Mouse (Mus musculus) kidney, embryonic 15.5 days (tissue): Measurements from ENCODE around the gene Rgsl1. TPM values are rescaled to one million over a fixed set of nuclear protein-coding genes. Genes with fewer than 3 reads are reported as not detected.
"Not testable (repeated sequence)": the region's sequence is repeated elsewhere in the genome, so short reads cannot be mapped to it uniquely, and the experiment has no call there.

Source experiments
- ATAC-seq: fragments of 200-750 bp; cut with Nextera tagmentation; replicated peaks from 2 replicates; pipeline ENCODE4 v1.8.0; 2017; ENCODE audit warnings: moderate TSS enrichment; ENCODE audit not compliant: low FRiP score
- H3K27ac ChIP-seq: fragments of 300-500 bp; sonication (generic); 2 replicates; pipeline ENCODE4 v1.5.1; 2015; ENCODE audit warnings: mild to moderate bottlenecking, inconsistent platforms
- H3K27me3 ChIP-seq: fragments of 300-500 bp; sonication (generic); 2 replicates; pipeline ENCODE4 v1.6.1; 2015; ENCODE audit warnings: inconsistent platforms
- H3K36me3 ChIP-seq: fragments of 300-500 bp; sonication (generic); 2 replicates; pipeline ENCODE4 v1.6.1; 2015; ENCODE audit warnings: inconsistent platforms
- H3K4me1 ChIP-seq: fragments of 300-500 bp; sonication (generic); 2 replicates; pipeline ENCODE4 v1.6.1; 2015; ENCODE audit warnings: inconsistent platforms
- H3K4me2 ChIP-seq: fragments of 300-500 bp; sonication (generic); 2 replicates; pipeline ENCODE4 v1.6.1; 2015; ENCODE audit warnings: moderate library complexity, mild to moderate bottlenecking, inconsistent platforms
- H3K4me3 ChIP-seq: fragments of 300-500 bp; sonication (generic); replicated peaks from 2 replicates; pipeline ENCODE4 v1.5.1; 2015; ENCODE audit warnings: mild to moderate bottlenecking, inconsistent platforms
- H3K9ac ChIP-seq: fragments of 300-500 bp; sonication (generic); 2 replicates; pipeline ENCODE4 v1.6.1; 2015; ENCODE audit warnings: mild to moderate bottlenecking, inconsistent platforms
- H3K9me3 ChIP-seq: fragments of 300-500 bp; sonication (generic); replicated peaks from 2 replicates; pipeline ENCODE4 v1.6.1; 2016; ENCODE audit warnings: inconsistent platforms
- WGBS: fragments of 180-500 bp; shearing (Covaris S2); methylation state at CpG from one replicate; pipeline ENCODE4 v1.1.7; 2015; ENCODE audit warnings: mixed read lengths; 5-methylcytosine and 5-hydroxymethylcytosine counted together
- polyA plus RNA-seq: library from polyadenylated mRNA; unstranded; fragments of >200 nt; fragmentation: Nextera tagmentation; extraction: Ambion mirVana; gene quantifications from 2 replicates; pipeline ENCODE4 v1.2.1, GENCODE M21; 2015

Rgsl1 gene
- polyA plus RNA-seq, 1 experiment from 2014 or later: not detected

DNA sequence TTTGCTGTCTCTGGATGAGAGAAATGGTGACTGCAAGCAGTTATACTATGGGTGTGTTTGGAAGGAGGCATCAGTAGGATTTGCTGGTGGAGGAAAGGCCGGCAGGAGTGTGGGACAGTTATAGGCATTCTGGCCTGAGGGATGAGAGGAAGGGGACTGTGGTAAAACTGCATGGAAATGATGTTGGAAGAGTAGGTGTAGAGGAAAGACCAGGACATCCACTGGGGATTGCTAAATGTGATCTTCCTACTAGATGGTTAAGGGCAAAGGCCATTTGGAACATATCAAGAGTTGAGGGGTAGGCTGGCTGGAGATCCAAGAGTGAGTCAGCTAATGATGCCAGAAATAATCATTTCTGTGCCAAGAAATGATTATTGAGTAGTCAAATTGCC lies 73.2 kb downstream of the Rgsl1 start:
- Histone ChIP-seq H3K4me1 (no peaks in the 10 kb centered on the region), H3K27ac (no peak overlapping the region), H3K4me2 (no peak overlapping the region), H3K27me3 (no peaks in the 10 kb centered on the region), H3K9me3 (no peaks in the 10 kb centered on the region), H3K36me3 (no peaks in the 10 kb centered on the region), H3K4me3 (no peak overlapping the region), H3K9ac (no peak overlapping the region)
- 91% methylated on average over 1 of the region's 1 CpGs for WGBS
- no peak for ATAC-seq

DNA sequence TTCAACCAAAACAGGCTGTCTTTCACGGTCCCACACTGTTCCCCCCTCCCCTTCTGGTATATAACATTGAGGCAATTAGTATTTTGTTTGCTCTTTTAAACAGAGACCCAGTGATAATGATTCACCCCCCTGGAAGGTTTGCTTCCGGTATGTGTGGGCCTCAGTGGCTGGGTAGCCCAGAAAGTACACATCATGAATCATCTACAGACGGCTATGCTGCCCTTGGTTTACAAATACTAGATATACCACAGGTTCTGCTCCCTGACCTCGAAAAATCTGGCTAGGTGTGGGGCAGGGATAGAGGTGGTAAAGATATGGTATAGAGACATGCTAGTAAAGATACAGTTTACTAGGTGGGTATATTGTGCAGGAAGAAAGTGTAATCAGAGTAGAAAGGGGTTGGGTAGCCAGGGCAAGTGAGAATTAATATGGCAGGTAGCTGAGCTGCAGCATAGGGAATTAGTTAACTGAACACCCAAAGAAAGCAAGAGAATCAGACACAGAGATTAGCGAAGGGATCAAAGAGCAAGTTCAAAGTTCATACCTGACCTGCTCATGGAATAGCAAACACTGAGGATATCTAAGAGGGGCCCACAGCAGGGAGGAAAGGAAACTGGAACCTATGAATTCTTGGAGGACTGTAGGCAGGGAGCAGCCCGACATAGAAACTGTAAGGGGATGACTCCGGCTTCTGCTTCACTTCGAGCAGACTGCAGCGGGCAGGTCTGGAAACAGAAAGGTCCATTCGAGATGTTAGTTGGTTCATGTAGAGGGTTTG lies 73.8 kb downstream of the Rgsl1 start:
- Histone ChIP-seq H3K4me1 (no peaks in the 10 kb centered on the region), H3K4me2 (no peak overlapping the region), H3K27ac (no peak overlapping the region), H3K36me3 (no peaks in the 10 kb centered on the region), H3K9ac (no peak overlapping the region), H3K27me3 (no peaks in the 10 kb centered on the region), H3K9me3 (no peaks in the 10 kb centered on the region), H3K4me3 (no peak overlapping the region)
- ATAC-seq: no peak
- WGBS: 76% methylated on average over 10 of the region's 10 CpGs

DNA sequence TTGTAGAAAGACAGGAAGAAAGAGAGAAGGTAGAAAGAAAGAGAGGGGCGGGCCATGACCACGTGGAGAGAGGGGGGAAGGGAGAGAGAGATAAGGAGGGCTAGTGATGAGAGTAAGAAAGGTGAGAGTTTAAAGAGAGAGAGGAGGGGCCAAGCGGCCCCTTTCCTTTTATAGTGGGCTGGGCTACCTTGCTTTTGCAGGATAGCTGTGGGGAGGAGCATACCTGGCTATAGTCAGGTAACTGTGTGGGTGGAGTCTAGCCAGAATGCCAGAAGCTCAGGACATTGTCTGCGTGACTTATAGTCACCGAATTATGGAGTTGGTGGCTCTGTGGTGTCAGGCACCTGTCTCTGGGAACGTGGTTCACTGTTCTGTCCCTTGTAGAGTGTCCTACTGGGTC lies 74.4 kb downstream of the Rgsl1 start:
- H3K27me3 ChIP-seq, H3K9me3 ChIP-seq, H3K27ac ChIP-seq, H3K4me3 ChIP-seq, ATAC-seq, H3K9ac ChIP-seq, H3K4me1 ChIP-seq, H3K36me3 ChIP-seq, H3K4me2 ChIP-seq: not testable (repeated sequence)
- 75% methylated on average over 6 of the region's 6 CpGs for WGBS

DNA sequence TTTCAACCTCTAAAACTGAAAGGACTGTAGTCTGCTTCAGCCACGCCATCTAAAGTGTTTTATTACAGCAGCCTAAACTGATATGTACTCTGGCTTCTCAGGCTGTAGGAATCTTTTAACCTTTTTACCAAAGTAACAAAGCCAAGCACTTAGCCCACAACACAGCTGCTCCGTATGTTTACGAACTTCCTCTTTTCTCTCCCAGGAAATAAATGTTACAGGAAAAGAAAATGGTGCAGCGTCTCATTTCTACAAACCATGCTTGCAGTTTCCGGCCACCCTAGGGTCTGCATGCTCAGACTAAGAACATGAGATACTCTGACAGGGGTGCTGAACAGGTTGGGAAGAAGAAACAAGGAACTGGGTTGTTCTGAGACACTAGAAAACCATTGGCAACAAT lies 75.5 kb downstream of the Rgsl1 start:
- no peak overlapping the region for H3K27ac ChIP-seq
- H3K27me3 ChIP-seq: no peaks in the 10 kb centered on the region
- no peaks in the 10 kb centered on the region for H3K9me3 ChIP-seq
- H3K4me2 ChIP-seq: no peak overlapping the region
- no peaks in the 10 kb centered on the region for H3K4me1 ChIP-seq
- H3K36me3 ChIP-seq: no peaks in the 10 kb centered on the region
- WGBS: 75% methylated on average over 5 of the region's 5 CpGs
- no peak for ATAC-seq
- H3K9ac ChIP-seq: no peak overlapping the region
- H3K4me3 ChIP-seq: no peak overlapping the region

- H3K9ac ChIP-seq: no peak overlapping the region
- H3K9me3 ChIP-seq: no peaks in the 10 kb centered on the region
- WGBS: 94% methylated on average over 1 of the region's 1 CpGs
- no peaks in the 10 kb centered on the region for H3K27me3 ChIP-seq
- H3K4me3 ChIP-seq: no peak overlapping the region
- H3K4me1 ChIP-seq: no peaks in the 10 kb centered on the region
- H3K36me3 ChIP-seq: no peaks in the 10 kb centered on the region
- no peak for ATAC-seq
- H3K27ac ChIP-seq: no peak overlapping the region
- H3K4me2 ChIP-seq: no peak overlapping the region
Observed at GRCm38 (mm10) chr1:153767281-153767680, 76.7 kb downstream of the Rgsl1 start.

DNA sequence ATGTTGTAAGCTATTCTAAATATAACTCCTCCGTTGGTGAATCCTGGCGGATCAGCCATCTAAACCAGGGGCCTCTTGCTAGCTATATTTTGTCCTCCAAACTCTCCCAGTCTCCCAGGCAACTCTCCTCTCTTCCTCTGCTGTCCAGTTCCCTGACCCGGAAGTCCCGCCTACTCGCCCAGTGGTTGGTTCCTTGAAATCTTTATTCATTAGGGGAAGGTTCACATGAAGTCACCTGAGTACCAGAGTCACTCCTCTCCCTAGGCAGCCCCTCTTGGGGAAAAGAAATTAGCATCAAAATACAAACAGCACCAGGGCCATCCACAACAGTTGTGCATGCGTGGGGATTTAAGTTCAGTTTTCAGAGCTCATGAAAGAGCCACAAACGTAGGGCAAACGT lies 77.6 kb downstream of the Rgsl1 start:
- no peak overlapping the region for H3K9ac ChIP-seq
- 57% methylated on average over 8 of the region's 8 CpGs for WGBS
- no peak for ATAC-seq

GRCm38 (mm10) chr1:153764136-153764535 lies 79.8 kb downstream of the Rgsl1 start:
- Histone ChIP-seq H3K9ac (no peak overlapping the region), H3K27me3 (no peaks in the 10 kb centered on the region), H3K36me3 (no peaks in the 10 kb centered on the region), H3K9me3 (no peaks in the 10 kb centered on the region), H3K4me2 (no peak overlapping the region), H3K27ac (no peak overlapping the region), H3K4me3 (no peak overlapping the region), H3K4me1 (no peaks in the 10 kb centered on the region)
- no peak for ATAC-seq
- 87% methylated on average over 11 of the region's 11 CpGs for WGBS

More for the DNA sequence above, 77.6 kb downstream of the Rgsl1 start:
- H3K27ac ChIP-seq: no peak overlapping the region
- H3K4me1 ChIP-seq: no peaks in the 10 kb centered on the region
- no peaks in the 10 kb centered on the region for H3K36me3 ChIP-seq
- no peaks in the 10 kb centered on the region for H3K27me3 ChIP-seq
- H3K4me3 ChIP-seq: no peak overlapping the region
- no peak overlapping the region for H3K4me2 ChIP-seq
- no peaks in the 10 kb centered on the region for H3K9me3 ChIP-seq

DNA sequence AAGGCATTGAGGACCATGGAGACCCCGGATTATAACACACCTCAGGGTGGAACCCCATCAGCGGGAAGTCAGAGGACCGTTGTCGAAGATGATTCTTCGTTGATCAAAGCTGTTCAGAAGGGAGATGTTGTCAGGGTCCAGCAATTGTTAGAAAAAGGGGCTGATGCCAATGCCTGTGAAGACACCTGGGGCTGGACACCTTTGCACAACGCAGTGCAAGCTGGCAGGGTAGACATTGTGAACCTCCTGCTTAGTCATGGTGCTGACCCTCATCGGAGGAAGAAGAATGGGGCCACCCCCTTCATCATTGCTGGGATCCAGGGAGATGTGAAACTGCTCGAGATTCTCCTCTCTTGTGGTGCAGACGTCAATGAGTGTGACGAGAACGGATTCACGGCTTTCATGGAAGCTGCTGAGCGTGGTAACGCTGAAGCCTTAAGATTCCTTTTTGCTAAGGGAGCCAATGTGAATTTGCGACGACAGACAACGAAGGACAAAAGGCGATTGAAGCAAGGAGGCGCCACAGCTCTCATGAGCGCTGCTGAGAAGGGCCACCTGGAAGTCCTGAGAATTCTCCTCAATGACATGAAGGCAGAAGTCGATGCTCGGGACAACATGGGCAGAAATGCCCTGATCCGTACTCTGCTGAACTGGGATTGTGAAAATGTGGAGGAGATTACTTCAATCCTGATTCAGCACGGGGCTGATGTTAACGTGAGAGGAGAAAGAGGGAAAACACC lies 90.0 kb downstream of the Rgsl1 start:
- 76% methylated on average over 25 of the region's 25 CpGs for WGBS
- ATAC-seq: no peak
- no peak overlapping the region for H3K4me2 ChIP-seq
- no peaks in the 10 kb centered on the region for H3K27me3 ChIP-seq
- no peaks in the 10 kb centered on the region for H3K9me3 ChIP-seq
- peaks cover 20% of the 10 kb centered on the region for H3K4me1 ChIP-seq
- no peak overlapping the region for H3K9ac ChIP-seq
- no peak overlapping the region for H3K4me3 ChIP-seq
- no peak overlapping the region for H3K27ac ChIP-seq
- H3K36me3 ChIP-seq: no peaks in the 10 kb centered on the region

DNA sequence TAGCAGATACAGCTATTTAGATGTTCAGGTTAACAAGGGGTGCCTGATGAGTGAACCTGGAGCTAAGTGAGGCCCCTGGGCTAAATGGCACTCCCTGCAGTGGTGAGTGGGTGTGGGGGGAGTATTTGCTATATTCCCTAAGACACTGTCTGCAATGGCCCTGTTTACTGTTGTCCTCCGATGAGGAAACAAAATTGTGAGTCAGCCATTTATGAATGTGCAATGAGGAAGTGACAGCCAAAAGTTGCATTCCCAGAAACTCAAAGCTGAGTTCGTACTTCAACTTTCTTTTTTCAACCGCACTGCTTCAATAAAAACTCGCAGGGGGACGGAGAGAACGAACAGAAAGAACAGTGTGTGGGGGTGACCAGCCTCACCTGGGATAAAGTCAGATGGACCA lies 91.4 kb downstream of the Rgsl1 start:
- no peak for ATAC-seq
- H3K27ac ChIP-seq: peak overlapping the region; percentile 78
- 81% methylated on average over 6 of the region's 6 CpGs for WGBS
- peaks cover 27% of the 10 kb centered on the region for H3K4me1 ChIP-seq
- H3K9ac ChIP-seq: 0 out of 2 replicates have a peak overlapping the region, but pooled peaks have one; percentile 41
- no peaks in the 10 kb centered on the region for H3K27me3 ChIP-seq
- H3K4me3 ChIP-seq: peak overlapping the region; percentile 39
- no peaks in the 10 kb centered on the region for H3K36me3 ChIP-seq
- H3K4me2 ChIP-seq: peak overlapping the region; percentile 59
- H3K9me3 ChIP-seq: no peaks in the 10 kb centered on the region

GRCm38 (mm10) chr1:153751763-153752301 lies 92.1 kb downstream of the Rgsl1 start:
- Histone ChIP-seq H3K4me2 (peak overlapping the region; percentile 59), H3K9ac (peak overlapping the region; percentile 41; the same call in 1 of the 2 replicates), H3K9me3 (no peaks in the 10 kb centered on the region)

DNA sequence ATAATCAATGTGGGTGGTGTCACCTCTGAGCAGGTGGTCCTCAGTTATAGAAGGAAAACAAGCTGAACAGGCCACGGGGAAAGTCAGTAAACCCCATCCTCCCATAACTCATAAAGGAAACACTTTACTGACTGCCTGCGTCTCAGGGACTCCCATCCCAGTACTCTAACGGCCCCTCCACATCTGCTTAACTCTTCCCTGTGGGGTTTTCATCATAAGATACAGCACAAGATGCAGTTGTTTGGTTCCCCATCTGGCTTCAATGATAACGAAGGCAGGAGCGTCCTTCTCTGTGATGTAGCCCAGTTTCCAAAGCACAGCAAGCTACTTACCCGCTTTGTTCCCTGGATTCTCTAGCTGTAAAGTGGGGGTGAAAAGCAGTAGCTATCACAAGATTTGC lies 93.9 kb downstream of the Rgsl1 start:
- WGBS: 47% methylated on average over 6 of the region's 6 CpGs
- peak overlapping the region; percentile 75 for H3K27ac ChIP-seq
- peak overlapping the region; percentile 41 for H3K9ac ChIP-seq
- H3K9me3 ChIP-seq: no peaks in the 10 kb centered on the region
- peak overlapping the region; percentile 58 for H3K4me2 ChIP-seq
- peaks cover 30% of the 10 kb centered on the region for H3K4me1 ChIP-seq
- no peaks in the 10 kb centered on the region for H3K27me3 ChIP-seq
- ATAC-seq: peak; percentile 30; the same call in 1 of the 2 replicates
- no peaks in the 10 kb centered on the region for H3K36me3 ChIP-seq
- peak overlapping the region; percentile 44 for H3K4me3 ChIP-seq

More at GRCm38 (mm10) chr1:153751763-153752301, 92.1 kb downstream of the Rgsl1 start:
- Histone ChIP-seq H3K4me3 (peak overlapping the region; percentile 39), H3K27ac (peak overlapping the region; percentile 78), H3K36me3 (no peaks in the 10 kb centered on the region), H3K4me1 (peaks cover 30% of the 10 kb centered on the region), H3K27me3 (no peaks in the 10 kb centered on the region)
- ATAC-seq: peak; percentile 30; the same call in 1 of the 2 replicates
- 33% methylated on average over 13 of the region's 13 CpGs for WGBS

DNA sequence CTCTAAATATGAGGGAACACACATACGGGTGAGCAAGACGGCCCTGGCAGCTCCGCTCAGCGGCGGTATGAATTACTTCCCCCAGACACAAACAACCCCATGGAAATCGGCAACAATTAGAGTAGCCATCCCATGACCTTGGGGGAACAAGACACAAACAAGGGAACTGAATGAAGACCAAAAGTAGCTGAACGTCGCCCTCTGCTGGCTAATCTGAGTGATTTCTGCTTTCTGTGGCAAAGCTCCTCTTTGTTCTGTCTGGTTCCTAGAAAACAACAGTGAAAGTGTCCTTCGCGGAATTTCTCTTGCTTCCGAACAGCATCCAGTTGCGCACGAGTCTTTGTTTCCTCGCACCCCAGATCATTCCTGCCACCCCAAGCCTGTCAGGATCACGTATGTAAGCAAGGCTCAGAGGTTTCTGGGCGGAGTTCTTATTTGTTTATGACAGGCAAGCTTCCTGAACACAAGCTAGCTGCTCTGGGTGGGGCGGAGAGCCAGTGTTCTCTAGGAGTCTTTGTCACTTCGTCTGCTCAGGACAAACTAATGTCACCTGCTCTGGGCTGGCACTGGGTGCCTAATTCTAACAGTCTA lies 94.6 kb downstream of the Rgsl1 start, which contains the start of gene Rnasel:
TSS of gene Rnasel (plus strand) at position 216 of the 591 bp plus-strand sequence.
- ATAC-seq: peak; percentile 63
- H3K27me3 ChIP-seq: no peaks in the 10 kb centered on the region; the same call in 1 of the 2 replicates
- H3K9me3 ChIP-seq: no peaks in the 10 kb centered on the region
- peak within 1 kb of the TSS; percentile 58 for H3K4me2 ChIP-seq
- peak within 1 kb of the TSS; percentile 41 for H3K9ac ChIP-seq
- H3K27ac ChIP-seq: peak within 1 kb of the TSS; percentile 75
- no peaks in the 10 kb centered on the region for H3K36me3 ChIP-seq
- H3K4me1 ChIP-seq: peaks cover 30% of the 10 kb centered on the region
- WGBS: 2% methylated on average over 18 of the region's 18 CpGs
- peak within 1 kb of the TSS; percentile 44 for H3K4me3 ChIP-seq
